Mouse (Mus musculus): Measurements from ENCODE around the gene Akap6. TPM values are rescaled to one million over a fixed set of nuclear protein-coding genes. Genes with fewer than 3 reads are reported as not detected.

Akap6 gene
- total RNA-seq, 1 experiment from 2014 or later: 3.0 TPM

GRCm38 (mm10) chr12:53042739-53043138, 343.6 kb downstream of the Akap6 start:
- peak; percentile 57 for DNase-seq

- DNase-seq: no peak
Observed at GRCm38 (mm10) chr12:53057606-53058005, 358.4 kb downstream of the Akap6 start.

GRCm38 (mm10) chr12:53060903-53061302, 361.7 kb downstream of the Akap6 start:
- DNase-seq: no peak

- DNase-seq: no peak
Observed at GRCm38 (mm10) chr12:53061466-53062124, 362.4 kb downstream of the Akap6 start.

GRCm38 (mm10) chr12:53063003-53063402, 363.8 kb downstream of the Akap6 start:
- DNase-seq: no peak

GRCm38 (mm10) chr12:53064241-53064760, 365.1 kb downstream of the Akap6 start:
- DNase-seq: no peak

GRCm38 (mm10) chr12:53065031-53065785, 366.0 kb downstream of the Akap6 start:
- no peak for DNase-seq

- no peak for DNase-seq
Observed at GRCm38 (mm10) chr12:53066321-53066720, 367.1 kb downstream of the Akap6 start.

GRCm38 (mm10) chr12:53070907-53071306, 371.7 kb downstream of the Akap6 start:
- no peak for DNase-seq

- DNase-seq: no peak
Observed at GRCm38 (mm10) chr12:53076595-53077400, 377.6 kb downstream of the Akap6 start.

- no peak for DNase-seq
Observed at GRCm38 (mm10) chr12:53085789-53086188, 386.6 kb downstream of the Akap6 start.

GRCm38 (mm10) chr12:53112276-53112675, 413.1 kb downstream of the Akap6 start:
- no peak for DNase-seq

GRCm38 (mm10) chr12:53119352-53119751, 420.2 kb downstream of the Akap6 start:
- no peak for DNase-seq

GRCm38 (mm10) chr12:53124131-53124530, 424.9 kb downstream of the Akap6 start:
- DNase-seq: no peak

- no peak for DNase-seq
Observed at GRCm38 (mm10) chr12:53124696-53125095, 425.5 kb downstream of the Akap6 start.

- DNase-seq: no peak
Observed at GRCm38 (mm10) chr12:53125286-53125685, 426.1 kb downstream of the Akap6 start.

GRCm38 (mm10) chr12:53134196-53134595, 435.0 kb downstream of the Akap6 start:
- DNase-seq: no peak

GRCm38 (mm10) chr12:53137331-53137730, 438.1 kb downstream of the Akap6 start:
- no peak for DNase-seq

GRCm38 (mm10) chr12:53144122-53144695, 445.0 kb downstream of the Akap6 start:
- no peak for DNase-seq

GRCm38 (mm10) chr12:53144760-53145159, 445.6 kb downstream of the Akap6 start:
- no peak for DNase-seq

- DNase-seq: no peak
Observed at GRCm38 (mm10) chr12:53145516-53145915, 446.3 kb downstream of the Akap6 start.

- peak; percentile 5 for DNase-seq
Observed at GRCm38 (mm10) chr12:53146460-53147050, 447.4 kb downstream of the Akap6 start.
